Mouse (Mus musculus): ENCODE measurements around the gene Mat1a.

Mat1a gene

GRCm38 (mm10) chr14:41104853-41105444 lies at the start of gene Mat1a:
Mat1a (plus strand) TSS chr14:41105035.
- ATAC-seq (ENCODE audit: insufficient number of reproducible peaks, low FRiP score, low TSS enrichment) = no peak

GRCm38 (mm10) chr14:41065168-41065567 lies 39.7 kb upstream of the Mat1a start:
- ATAC-seq (ENCODE audit: insufficient number of reproducible peaks, low FRiP score, low TSS enrichment) = no peak

- no peak for ATAC-seq (ENCODE audit: insufficient number of reproducible peaks, low FRiP score, low TSS enrichment)
Measured at GRCm38 (mm10) chr14:41066416-41066815, 38.4 kb upstream of the Mat1a start.

GRCm38 (mm10) chr14:41069108-41069507 lies 35.7 kb upstream of the Mat1a start, which contains the start of gene Dydc2:
Dydc2 (minus strand) TSS chr14:41069208.
- ATAC-seq (ENCODE audit: insufficient number of reproducible peaks, low FRiP score, low TSS enrichment) = no peak

GRCm38 (mm10) chr14:41070343-41070742 lies 34.5 kb upstream of the Mat1a start:
- ATAC-seq (ENCODE audit: insufficient number of reproducible peaks, low FRiP score, low TSS enrichment) = no peak

- peak; percentile 49 for ATAC-seq (ENCODE audit: insufficient number of reproducible peaks, low FRiP score, low TSS enrichment)
Measured at GRCm38 (mm10) chr14:41072229-41072943, 32.4 kb upstream of the Mat1a start, which contains the start of gene Dydc1. Dydc1 (plus strand) TSS chr14:41072911.

GRCm38 (mm10) chr14:41072944-41073275 lies 31.9 kb upstream of the Mat1a start:
- ATAC-seq (ENCODE audit: insufficient number of reproducible peaks, low FRiP score, low TSS enrichment) = peak; percentile 45; the same call in 1 of the 2 replicates

GRCm38 (mm10) chr14:41082408-41082807 lies 22.4 kb upstream of the Mat1a start:
- ATAC-seq (ENCODE audit: insufficient number of reproducible peaks, low FRiP score, low TSS enrichment) = no peak

- ATAC-seq (ENCODE audit: insufficient number of reproducible peaks, low FRiP score, low TSS enrichment) = no peak
Measured at GRCm38 (mm10) chr14:41087509-41087908, 17.3 kb upstream of the Mat1a start.

GRCm38 (mm10) chr14:41090777-41091176 lies 14.1 kb upstream of the Mat1a start:
- ATAC-seq (ENCODE audit: insufficient number of reproducible peaks, low FRiP score, low TSS enrichment) = 0 out of 2 replicates have a peak, but pooled peaks have one; percentile 16

- ATAC-seq (ENCODE audit: insufficient number of reproducible peaks, low FRiP score, low TSS enrichment) = no peak
Measured at GRCm38 (mm10) chr14:41094114-41094513, 10.7 kb upstream of the Mat1a start.

- ATAC-seq (ENCODE audit: insufficient number of reproducible peaks, low FRiP score, low TSS enrichment) = no peak
Measured at GRCm38 (mm10) chr14:41096296-41096860, 8.5 kb upstream of the Mat1a start.

GRCm38 (mm10) chr14:41098726-41099125 lies 6.1 kb upstream of the Mat1a start:
- no peak for ATAC-seq (ENCODE audit: insufficient number of reproducible peaks, low FRiP score, low TSS enrichment)

- ATAC-seq (ENCODE audit: insufficient number of reproducible peaks, low FRiP score, low TSS enrichment) = no peak
Measured at GRCm38 (mm10) chr14:41100712-41101111, 4.1 kb upstream of the Mat1a start.

GRCm38 (mm10) chr14:41101242-41101641 lies 3.6 kb upstream of the Mat1a start:
- no peak for ATAC-seq (ENCODE audit: insufficient number of reproducible peaks, low FRiP score, low TSS enrichment)

- no peak for ATAC-seq (ENCODE audit: insufficient number of reproducible peaks, low FRiP score, low TSS enrichment)
Measured at GRCm38 (mm10) chr14:41102269-41102668, 2.6 kb upstream of the Mat1a start.

- no peak for ATAC-seq (ENCODE audit: insufficient number of reproducible peaks, low FRiP score, low TSS enrichment)
Measured at GRCm38 (mm10) chr14:41111031-41111668, 6.3 kb downstream of the Mat1a start.

GRCm38 (mm10) chr14:41112944-41113343 lies 8.1 kb downstream of the Mat1a start:
- ATAC-seq (ENCODE audit: insufficient number of reproducible peaks, low FRiP score, low TSS enrichment) = no peak

- ATAC-seq (ENCODE audit: insufficient number of reproducible peaks, low FRiP score, low TSS enrichment) = no peak
Measured at GRCm38 (mm10) chr14:41116271-41116670, 11.4 kb downstream of the Mat1a start.

GRCm38 (mm10) chr14:41124683-41125082 lies 19.8 kb downstream of the Mat1a start:
- ATAC-seq (ENCODE audit: insufficient number of reproducible peaks, low FRiP score, low TSS enrichment) = no peak

- ATAC-seq (ENCODE audit: insufficient number of reproducible peaks, low FRiP score, low TSS enrichment) = no peak
Measured at GRCm38 (mm10) chr14:41127997-41128396, 23.2 kb downstream of the Mat1a start.

All from cerebellum, adult (tissue).